Mouse (Mus musculus) kidney, embryonic 14.5 days (tissue): ENCODE data around the gene Srsf10. TPM values are rescaled to one million over a fixed set of nuclear protein-coding genes. Genes with fewer than 3 reads are reported as not detected.

Source experiments
- ATAC-seq: fragments of 200-750 bp; cut with Nextera tagmentation; 2 replicates; pipeline ENCODE4 v1.8.0; 2017; ENCODE audit warnings: moderate number of reproducible peaks, mild to moderate bottlenecking, moderate TSS enrichment, moderate library complexity; ENCODE audit not compliant: low FRiP score, low TSS enrichment
- H3K27ac ChIP-seq: fragments of 300-500 bp; sonication (generic); 2 replicates; pipeline ENCODE4 v1.5.1; 2014; ENCODE audit warnings: low read depth, mild to moderate bottlenecking, low read length, moderate library complexity, mixed read lengths
- H3K27me3 ChIP-seq: fragments of 300-500 bp; sonication (generic); 2 replicates; pipeline ENCODE4 v1.6.1; 2014; ENCODE audit warnings: mild to moderate bottlenecking, low read length; ENCODE audit not compliant: control insufficient read depth, insufficient read depth
- H3K36me3 ChIP-seq: fragments of 300-500 bp; sonication (generic); 2 replicates; pipeline ENCODE4 v1.6.1; 2014; ENCODE audit warnings: low read length, mixed read lengths; ENCODE audit not compliant: control insufficient read depth, insufficient read depth
- H3K4me1 ChIP-seq: fragments of 300-500 bp; sonication (generic); 2 replicates; pipeline ENCODE4 v1.6.1; 2014; ENCODE audit warnings: low read length, mixed read lengths; ENCODE audit not compliant: control insufficient read depth, insufficient read depth
- H3K4me2 ChIP-seq: fragments of 300-500 bp; sonication (generic); replicated peaks from 2 replicates; pipeline ENCODE4 v1.6.1; 2014; ENCODE audit warnings: low read depth, mild to moderate bottlenecking, low read length
- H3K4me3 ChIP-seq: fragments of 300-500 bp; sonication (generic); 2 replicates; pipeline ENCODE4 v1.5.1; 2014; ENCODE audit warnings: mild to moderate bottlenecking, low read length
- H3K9ac ChIP-seq: fragments of 300-500 bp; sonication (generic); 2 replicates; pipeline ENCODE4 v1.6.1; 2014; ENCODE audit warnings: low read depth, mild to moderate bottlenecking, low read length, moderate library complexity
- H3K9me3 ChIP-seq: fragments of 300-500 bp; sonication (generic); 2 replicates; pipeline ENCODE4 v1.6.1; 2016; ENCODE audit warnings: low read length; ENCODE audit not compliant: control insufficient read depth
- WGBS: fragments of 180-500 bp; shearing (Covaris S2); extraction: QIAGEN DNeasy Blood & Tissue Kit; methylation state at CpG from one replicate; pipeline ENCODE4 v1.1.7; 2014; 5-methylcytosine and 5-hydroxymethylcytosine counted together
- polyA plus RNA-seq: library from polyadenylated mRNA; unstranded; fragments of >200 nt; fragmentation: Nextera tagmentation; extraction: Ambion mirVana; gene quantifications from 2 replicates; pipeline ENCODE4 v1.2.1, GENCODE M21; 2014

Gene Srsf10
- polyA plus RNA-seq, 1 experiment from 2014 or later = 342 TPM

- no peaks in the 10 kb centered on the region for H3K9me3 ChIP-seq
- 89% methylated on average over 12 of the region's 12 CpGs for WGBS
- no peaks in the 10 kb centered on the region for H3K36me3 ChIP-seq
Observed at GRCm38 (mm10) chr4:135885676-135886075, 30.1 kb downstream of the Srsf10 start.

GRCm38 (mm10) chr4:135886184-135886583, 30.6 kb downstream of the Srsf10 start:
- H3K27ac ChIP-seq = no peak overlapping the region
- WGBS = 86% methylated on average over 4 of the region's 4 CpGs
- no peak overlapping the region for H3K4me3 ChIP-seq
- no peak overlapping the region for H3K4me2 ChIP-seq
- no peak overlapping the region for H3K9ac ChIP-seq
- H3K9me3 ChIP-seq = no peaks in the 10 kb centered on the region
- no peak for ATAC-seq
- peaks cover 4% of the 10 kb centered on the region for H3K4me1 ChIP-seq
- H3K27me3 ChIP-seq = no peaks in the 10 kb centered on the region
- H3K36me3 ChIP-seq = no peaks in the 10 kb centered on the region

More at GRCm38 (mm10) chr4:135885676-135886075, 30.1 kb downstream of the Srsf10 start:
- Histone ChIP-seq H3K9ac (no peak overlapping the region), H3K27ac (no peak overlapping the region), H3K4me1 (peaks cover 4% of the 10 kb centered on the region), H3K4me3 (no peak overlapping the region), H3K4me2 (no peak overlapping the region), H3K27me3 (no peaks in the 10 kb centered on the region)
- no peak for ATAC-seq

- ATAC-seq = peak; percentile 22; the same call in 1 of the 2 replicates
- 92% methylated on average over 24 of the region's 24 CpGs for WGBS
- no peaks in the 10 kb centered on the region for H3K36me3 ChIP-seq
- H3K27ac ChIP-seq = no peak overlapping the region
- no peak overlapping the region for H3K4me3 ChIP-seq
- H3K27me3 ChIP-seq = no peaks in the 10 kb centered on the region
- H3K9me3 ChIP-seq = no peaks in the 10 kb centered on the region
- H3K4me1 ChIP-seq = peaks cover 4% of the 10 kb centered on the region
- H3K9ac ChIP-seq = no peak overlapping the region
- no peak overlapping the region for H3K4me2 ChIP-seq
Observed at GRCm38 (mm10) chr4:135888448-135889057, 33.0 kb downstream of the Srsf10 start.

GRCm38 (mm10) chr4:135889146-135889883, 33.8 kb downstream of the Srsf10 start:
- H3K4me2 ChIP-seq = no peak overlapping the region
- WGBS = 80% methylated on average over 7 of the region's 7 CpGs
- no peak overlapping the region for H3K4me3 ChIP-seq
- no peaks in the 10 kb centered on the region for H3K27me3 ChIP-seq
- H3K9me3 ChIP-seq = no peaks in the 10 kb centered on the region
- no peaks in the 10 kb centered on the region for H3K36me3 ChIP-seq
- no peak overlapping the region for H3K9ac ChIP-seq
- no peak overlapping the region for H3K27ac ChIP-seq
- no peaks in the 10 kb centered on the region for H3K4me1 ChIP-seq
- 0 out of 2 replicates have a peak, but pooled peaks have one; percentile 25 for ATAC-seq

GRCm38 (mm10) chr4:135889884-135890283, 34.3 kb downstream of the Srsf10 start:
- ATAC-seq = peak; percentile 91
- no peaks in the 10 kb centered on the region for H3K9me3 ChIP-seq
- H3K4me1 ChIP-seq = no peaks in the 10 kb centered on the region
- H3K36me3 ChIP-seq = no peaks in the 10 kb centered on the region
- WGBS = 11% methylated on average over 4 of the region's 4 CpGs
- no peak overlapping the region for H3K4me2 ChIP-seq
- H3K4me3 ChIP-seq = no peak overlapping the region
- H3K27ac ChIP-seq = no peak overlapping the region
- no peaks in the 10 kb centered on the region for H3K27me3 ChIP-seq
- no peak overlapping the region for H3K9ac ChIP-seq

GRCm38 (mm10) chr4:135891539-135891938, 36.0 kb downstream of the Srsf10 start:
- Histone ChIP-seq H3K27me3 (no peaks in the 10 kb centered on the region), H3K9ac (no peak overlapping the region), H3K27ac (no peak overlapping the region), H3K9me3 (no peaks in the 10 kb centered on the region), H3K4me2 (no peak overlapping the region), H3K4me3 (no peak overlapping the region), H3K4me1 (no peaks in the 10 kb centered on the region), H3K36me3 (no peaks in the 10 kb centered on the region)
- WGBS = 89% methylated on average over 2 of the region's 2 CpGs
- no peak for ATAC-seq

GRCm38 (mm10) chr4:135892884-135893283, 37.3 kb downstream of the Srsf10 start:
- WGBS = 60% methylated on average over 4 of the region's 4 CpGs
- no peak for ATAC-seq

GRCm38 (mm10) chr4:135895071-135895571, 39.6 kb downstream of the Srsf10 start, which contains the start of gene Cnr2:
TSS of gene Cnr2 (plus strand) at chr4:135895394.
- H3K9ac ChIP-seq = no peak within 1 kb of the TSS
- no peak within 1 kb of the TSS for H3K27ac ChIP-seq
- no peaks in the 10 kb centered on the region for H3K27me3 ChIP-seq
- no peaks in the 10 kb centered on the region for H3K36me3 ChIP-seq
- H3K4me2 ChIP-seq = no peak within 1 kb of the TSS
- H3K9me3 ChIP-seq = no peaks in the 10 kb centered on the region
- H3K4me1 ChIP-seq = no peaks in the 10 kb centered on the region
- no peak for ATAC-seq
- no peak within 1 kb of the TSS for H3K4me3 ChIP-seq
- 61% methylated on average over 8 of the region's 8 CpGs for WGBS

More at GRCm38 (mm10) chr4:135892884-135893283, 37.3 kb downstream of the Srsf10 start:
- H3K4me1 ChIP-seq = no peaks in the 10 kb centered on the region
- H3K9me3 ChIP-seq = no peaks in the 10 kb centered on the region
- no peaks in the 10 kb centered on the region for H3K36me3 ChIP-seq
- H3K9ac ChIP-seq = no peak overlapping the region
- no peak overlapping the region for H3K4me3 ChIP-seq
- no peak overlapping the region for H3K4me2 ChIP-seq
- no peaks in the 10 kb centered on the region for H3K27me3 ChIP-seq
- H3K27ac ChIP-seq = no peak overlapping the region

GRCm38 (mm10) chr4:135896157-135896556, 40.6 kb downstream of the Srsf10 start:
- H3K4me3 ChIP-seq = no peak overlapping the region
- 79% methylated on average over 6 of the region's 6 CpGs for WGBS
- H3K4me1 ChIP-seq = no peaks in the 10 kb centered on the region
- no peaks in the 10 kb centered on the region for H3K27me3 ChIP-seq
- no peak overlapping the region for H3K4me2 ChIP-seq
- no peak for ATAC-seq
- no peaks in the 10 kb centered on the region for H3K9me3 ChIP-seq
- no peak overlapping the region for H3K27ac ChIP-seq
- no peak overlapping the region for H3K9ac ChIP-seq
- H3K36me3 ChIP-seq = no peaks in the 10 kb centered on the region
